Comparison of ENCODE assay signal across 10 mouse cellular contexts in genomic region chr9:4536514-4537150, GRCm38 (mm10).
A peak's percentile ranks its signal among the peaks of the same experiment; 100 is the strongest.
DNase-seq lines count a peak whose midpoint lies in the region; ATAC-seq and TF ChIP-seq lines count a peak whose summit lies in the region.
"Had no signal": no experiment of that assay in that cellular context is flagged by ENCODE, and none has a peak within 500 bp of the region (broad histone marks: within the 10 kb centered on the region; RNA-seq: fewer than 3 reads in every experiment).

No protein-coding gene starts in this region.

- DNase-seq in layer of hippocampus, adult 2 months (ENCODE audit: low spot score in 2 of 2): peak in 1 of 2 experiments; percentile 31
- no peak for DNase-seq in layer of hippocampus, adult 9-10 months (ENCODE audit: low spot score)
- peak; percentile 37 for DNase-seq in ZHBTc4 (ENCODE audit: low read depth, low spot score)
- DNase-seq in forebrain, embryonic 14.5 days (ENCODE audit: low spot score): peak; percentile 81
- peak; percentile 79 for DNase-seq in midbrain, postnatal 0 days (ENCODE audit: low spot score)
- no peak for DNase-seq in gastrocnemius, postnatal 25 days
- no peak for DNase-seq in T-cell, adult 2 months (ENCODE audit: low spot score)
- DNase-seq in lung, postnatal 14 days: no peak
- DNase-seq: heart, adult 18-20 months; lung, adult 18-20 months had no signal

- ATAC-seq in forebrain, embryonic 14.5 days: peak; percentile 58
- no peak for ATAC-seq in midbrain, postnatal 0 days (ENCODE audit: low FRiP score)

- H3K36me3 ChIP-seq in forebrain, embryonic 14.5 days (ENCODE audit: control insufficient read depth, insufficient read depth, low read length): no peaks in the 10 kb centered on the region
- no peaks in the 10 kb centered on the region for H3K36me3 ChIP-seq in midbrain, postnatal 0 days (ENCODE audit: insufficient read depth, low read length)

- H3K4me1 ChIP-seq in forebrain, embryonic 14.5 days (ENCODE audit: control insufficient read depth, insufficient read depth, low read length): no peaks in the 10 kb centered on the region
- no peaks in the 10 kb centered on the region for H3K4me1 ChIP-seq in midbrain, postnatal 0 days (ENCODE audit: insufficient read depth, low read length)

- WGBS in forebrain, embryonic 14.5 days: 92% methylated on average over 6 of the region's 6 CpGs
- WGBS in midbrain, postnatal 0 days: 95% methylated on average over 6 of the region's 6 CpGs

- H3K27ac ChIP-seq in layer of hippocampus, adult 2 months: no peak overlapping the region
- H3K27ac ChIP-seq in forebrain, embryonic 14.5 days (ENCODE audit: low read depth, low read length): no peak overlapping the region
- H3K27ac ChIP-seq in midbrain, postnatal 0 days (ENCODE audit: low read depth, low read length): no peak overlapping the region

- H3K4me2 ChIP-seq in forebrain, embryonic 14.5 days (ENCODE audit: low read length): no peak overlapping the region
- H3K4me2 ChIP-seq in midbrain, postnatal 0 days (ENCODE audit: low read depth, low read length, poor library complexity, severe bottlenecking): no peak overlapping the region

- H3K9me3 ChIP-seq in forebrain, embryonic 14.5 days (replicated peaks; ENCODE audit: control insufficient read depth, low read length): no peaks in the 10 kb centered on the region
- no peaks in the 10 kb centered on the region for H3K9me3 ChIP-seq in midbrain, postnatal 0 days (ENCODE audit: low read length)

- TF ChIP-seq CTCF in layer of hippocampus, adult 2 months (conservative IDR thresholded peaks at IDR 0.05): peak; percentile 85
- peak; percentile 75 for TF ChIP-seq CTCF in midbrain, postnatal 0 days (IDR thresholded peaks at IDR 0.05)

- H3K27me3 ChIP-seq in forebrain, embryonic 14.5 days (replicated peaks; ENCODE audit: control insufficient read depth, insufficient read depth, low read length): no peaks in the 10 kb centered on the region
- no peaks in the 10 kb centered on the region for H3K27me3 ChIP-seq in midbrain, postnatal 0 days (ENCODE audit: insufficient read depth, low read length)

- H3K9ac ChIP-seq in forebrain, embryonic 14.5 days (ENCODE audit: low read length): no peak overlapping the region
- H3K9ac ChIP-seq in midbrain, postnatal 0 days (replicated peaks; ENCODE audit: low read length, poor library complexity, severe bottlenecking): no peak overlapping the region

- no peak overlapping the region for H3K4me3 ChIP-seq in layer of hippocampus, adult 2 months
- H3K4me3 ChIP-seq in forebrain, embryonic 14.5 days (ENCODE audit: low read depth, low read length): no peak overlapping the region
- H3K4me3 ChIP-seq in midbrain, postnatal 0 days (ENCODE audit: low read depth, low read length): no peak overlapping the region

Comparison
In these comparisons a context has a peak if more than half of its experiments do, and no peak if none do; other contexts are left out.
1. DNase-seq: peak in ZHBTc4 (single experiment), forebrain, embryonic 14.5 days (single experiment) and midbrain, postnatal 0 days (single experiment); none in layer of hippocampus, adult 9-10 months (single experiment), gastrocnemius, postnatal 25 days (single experiment), T-cell, adult 2 months (single experiment) and lung, postnatal 14 days (single experiment).